Mouse (Mus musculus): ENCODE data around the gene Srsf9.

DNA sequence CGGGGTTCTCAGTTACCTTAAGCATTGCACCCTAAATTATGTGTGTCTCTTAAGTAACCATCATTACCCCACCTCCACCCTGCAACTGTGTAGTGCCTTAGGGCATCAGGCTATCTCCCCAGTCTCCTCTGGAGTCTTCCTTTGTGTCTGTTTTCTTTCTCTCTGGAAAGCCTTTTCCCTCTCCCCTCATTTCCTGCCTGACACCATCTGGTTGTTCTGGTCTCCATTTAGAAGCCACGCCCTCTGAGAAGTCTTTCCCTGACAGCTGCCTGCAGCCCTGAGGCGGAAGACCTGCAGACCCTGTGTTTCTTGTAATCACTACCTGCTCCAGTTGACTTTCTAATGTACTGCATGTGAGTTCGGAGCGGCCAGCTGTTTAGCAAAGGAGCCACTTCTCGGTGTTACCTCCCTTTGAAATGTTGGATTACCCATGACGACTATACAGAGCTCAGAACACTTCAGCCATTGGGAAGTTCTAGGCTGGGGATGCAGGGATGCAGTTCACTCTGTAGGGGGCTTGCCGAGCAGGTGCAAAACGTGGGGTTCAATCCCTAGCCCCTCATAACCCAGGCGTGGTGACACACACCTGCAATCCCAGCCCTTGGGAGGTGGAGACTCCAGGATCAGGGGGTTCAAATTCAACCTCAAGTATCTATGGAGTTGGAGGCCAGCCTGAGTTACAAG, 9.2 kb upstream of the Srsf9 start:
- TF ChIP-seq EP300 (optimal IDR thresholded peaks at IDR 0.05) (no peak), CTCF (IDR thresholded peaks at IDR 0.05; ENCODE audit: low read depth) (0 out of 2 replicates have a peak, but pooled peaks have one; percentile 1)

All from stomach, postnatal 0 days (tissue).